Mouse (Mus musculus): ENCODE results near the gene Rrp1b. TPM values are rescaled to one million over a fixed set of nuclear protein-coding genes. Genes with fewer than 3 reads are reported as not detected.
"Not testable (repeated sequence)": the region's sequence is repeated elsewhere in the genome, so short reads cannot be mapped to it uniquely, and the experiment has no call there.

Rrp1b gene
- polyA plus RNA-seq, 1 experiment from 2014 or later: 38.0 TPM

DNA sequence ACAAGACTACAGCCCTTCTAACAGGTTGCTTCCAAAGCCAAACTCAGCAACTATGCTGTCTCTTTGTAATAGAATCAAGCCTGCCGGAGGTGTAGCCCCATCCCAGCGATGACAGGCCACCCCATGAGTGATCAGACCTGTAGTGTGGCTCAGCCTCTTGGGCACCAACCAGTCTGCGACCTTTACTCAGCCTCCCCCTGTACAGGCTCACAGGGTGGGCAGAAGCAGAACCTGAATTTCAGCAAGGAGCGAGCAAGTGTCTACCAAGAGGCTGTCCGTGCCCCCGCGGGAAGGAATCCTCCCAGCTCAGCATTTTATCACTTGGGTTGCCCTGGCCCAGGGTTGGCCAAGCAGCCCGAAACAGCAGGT is 63.7 kb downstream of the Rrp1b start:
- Histone ChIP-seq H3K27ac (no peak overlapping the region), H3K4me1 (replicated peaks; ENCODE audit: insufficient read depth, low read length) (peaks cover 4% of the 10 kb centered on the region; the same call in 1 of the 2 replicates), H3K27me3 (ENCODE audit: insufficient read depth, low read length) (no peaks in the 10 kb centered on the region), H3K4me2 (ENCODE audit: low read length) (peak overlapping the region; percentile 81), H3K9ac (ENCODE audit: low read depth, low read length) (peak overlapping the region; percentile 39; the same call in 1 of the 2 replicates), H3K9me3 (replicated peaks; ENCODE audit: low read length) (no peaks in the 10 kb centered on the region), H3K4me3 (replicated peaks; ENCODE audit: low read depth, low read length) (peak overlapping the region; percentile 33), H3K36me3 (ENCODE audit: insufficient read depth, low read length) (no peaks in the 10 kb centered on the region)
- no peak for DNase-seq (ENCODE audit: low spot score)
- no peak for ATAC-seq (replicated peaks; ENCODE audit: low FRiP score, low read depth)
- 29% methylated on average over 8 of the region's 8 CpGs for WGBS
- no peak for TF ChIP-seq CTCF (IDR thresholded peaks at IDR 0.05; ENCODE audit: low read depth)

- Histone ChIP-seq H3K27me3 (ENCODE audit: insufficient read depth, low read length) (no peaks in the 10 kb centered on the region), H3K9ac (ENCODE audit: low read depth, low read length) (peak overlapping the region; percentile 39; the same call in 1 of the 2 replicates)
These were observed 64.2 kb downstream of the Rrp1b start for GRCm38 (mm10) chr17:32099943-32100586.

GRCm38 (mm10) chr17:32103054-32103453 is 67.2 kb downstream of the Rrp1b start:
- no peak overlapping the region for H3K4me2 ChIP-seq (ENCODE audit: low read length)
- peak; percentile 49 for TF ChIP-seq CTCF (IDR thresholded peaks at IDR 0.05; ENCODE audit: low read depth)
- no peaks in the 10 kb centered on the region for H3K27me3 ChIP-seq (ENCODE audit: insufficient read depth, low read length)
- no peaks in the 10 kb centered on the region for H3K9me3 ChIP-seq (replicated peaks; ENCODE audit: low read length)
- no peak overlapping the region for H3K9ac ChIP-seq (ENCODE audit: low read depth, low read length)
- peaks cover 4% of the 10 kb centered on the region; the same call in 1 of the 2 replicates for H3K4me1 ChIP-seq (replicated peaks; ENCODE audit: insufficient read depth, low read length)
- DNase-seq (ENCODE audit: low spot score) (no peak), ATAC-seq (replicated peaks; ENCODE audit: low FRiP score, low read depth) (no peak)
- 23% methylated on average over 4 of the region's 4 CpGs for whole genome bisulfite sequencing
- no peak overlapping the region for H3K4me3 ChIP-seq (replicated peaks; ENCODE audit: low read depth, low read length)
- H3K27ac ChIP-seq: no peak overlapping the region
- no peaks in the 10 kb centered on the region for H3K36me3 ChIP-seq (ENCODE audit: insufficient read depth, low read length)

More at GRCm38 (mm10) chr17:32099943-32100586, 64.2 kb downstream of the Rrp1b start:
- Histone ChIP-seq H3K4me3 (replicated peaks; ENCODE audit: low read depth, low read length) (peak overlapping the region; percentile 33), H3K9me3 (replicated peaks; ENCODE audit: low read length) (no peaks in the 10 kb centered on the region), H3K4me1 (replicated peaks; ENCODE audit: insufficient read depth, low read length) (peaks cover 4% of the 10 kb centered on the region; the same call in 1 of the 2 replicates), H3K27ac (no peak overlapping the region), H3K4me2 (ENCODE audit: low read length) (peak overlapping the region; percentile 81), H3K36me3 (ENCODE audit: insufficient read depth, low read length) (no peaks in the 10 kb centered on the region)
- whole genome bisulfite sequencing: 2% methylated on average over 44 of the region's 44 CpGs
- TF ChIP-seq CTCF (IDR thresholded peaks at IDR 0.05; ENCODE audit: low read depth): no peak
- ATAC-seq (replicated peaks; ENCODE audit: low FRiP score, low read depth) (peak; percentile 88), DNase-seq (ENCODE audit: low spot score) (peak; percentile 67)

DNA sequence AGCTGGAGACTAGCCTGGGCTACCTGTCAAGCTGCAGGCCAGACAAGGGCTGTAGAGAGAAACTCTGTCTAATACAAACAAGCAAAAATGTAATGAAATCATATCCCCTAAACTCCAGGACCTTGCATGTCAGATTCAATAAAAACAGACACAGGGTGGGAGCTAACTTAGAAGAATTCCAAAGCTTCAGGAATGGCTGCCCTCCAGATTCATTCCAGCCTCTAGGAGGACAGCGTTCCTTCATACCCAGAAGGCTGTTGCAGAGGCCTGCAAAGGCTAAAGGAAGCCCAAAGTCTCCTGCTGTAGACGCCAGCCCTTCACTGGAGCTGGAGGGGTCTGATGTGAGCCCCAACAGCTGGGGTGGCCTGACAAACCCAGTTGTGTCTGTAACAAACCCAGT is 70.5 kb downstream of the Rrp1b start:
- no peak overlapping the region for H3K9ac ChIP-seq (ENCODE audit: low read depth, low read length)
- H3K27ac ChIP-seq: peak overlapping the region; percentile 47; the same call in 1 of the 2 replicates
- no peaks in the 10 kb centered on the region for H3K4me1 ChIP-seq (replicated peaks; ENCODE audit: insufficient read depth, low read length)
- H3K4me2 ChIP-seq (ENCODE audit: low read length): no peak overlapping the region
- no peaks in the 10 kb centered on the region for H3K27me3 ChIP-seq (ENCODE audit: insufficient read depth, low read length)
- 61% methylated on average over 2 of the region's 2 CpGs for WGBS
- H3K36me3 ChIP-seq (ENCODE audit: insufficient read depth, low read length): no peaks in the 10 kb centered on the region
- H3K4me3 ChIP-seq (replicated peaks; ENCODE audit: low read depth, low read length): no peak overlapping the region
- TF ChIP-seq CTCF (IDR thresholded peaks at IDR 0.05; ENCODE audit: low read depth): peak; percentile 31; the same call in 1 of the 2 replicates
- peak; percentile 60 for DNase-seq (ENCODE audit: low spot score)
- ATAC-seq (replicated peaks; ENCODE audit: low FRiP score, low read depth): no peak
- H3K9me3 ChIP-seq (replicated peaks; ENCODE audit: low read length): no peaks in the 10 kb centered on the region

DNA sequence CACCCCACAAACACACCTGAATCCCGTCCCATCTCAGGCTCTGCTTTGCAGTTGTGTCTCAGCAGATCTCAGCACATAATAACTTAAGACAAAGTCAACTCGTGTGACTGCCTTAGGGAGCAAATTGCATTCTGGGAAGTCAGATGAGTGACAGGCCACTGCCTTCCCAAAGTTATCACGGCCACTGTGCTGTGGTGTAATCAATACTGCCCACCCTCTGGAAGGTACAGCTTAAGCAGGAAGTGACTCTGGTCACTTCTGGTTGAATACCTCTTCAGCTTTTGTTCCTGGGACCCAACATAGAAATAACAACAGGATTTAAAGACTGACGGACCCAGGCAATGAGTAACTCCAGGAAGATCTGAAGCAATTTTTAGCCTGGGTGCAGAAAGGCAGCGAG is 72.0 kb downstream of the Rrp1b start:
- Histone ChIP-seq H3K4me1 (replicated peaks; ENCODE audit: insufficient read depth, low read length) (no peaks in the 10 kb centered on the region), H3K27ac (no peak overlapping the region), H3K4me3 (replicated peaks; ENCODE audit: low read depth, low read length) (no peak overlapping the region), H3K9me3 (replicated peaks; ENCODE audit: low read length) (no peaks in the 10 kb centered on the region), H3K36me3 (ENCODE audit: insufficient read depth, low read length) (no peaks in the 10 kb centered on the region), H3K27me3 (ENCODE audit: insufficient read depth, low read length) (no peaks in the 10 kb centered on the region), H3K4me2 (ENCODE audit: low read length) (no peak overlapping the region), H3K9ac (ENCODE audit: low read depth, low read length) (no peak overlapping the region)
- 46% methylated on average over 5 of the region's 5 CpGs for WGBS
- ATAC-seq (replicated peaks; ENCODE audit: low FRiP score, low read depth) (no peak), DNase-seq (ENCODE audit: low spot score) (no peak)
- no peak for TF ChIP-seq CTCF (IDR thresholded peaks at IDR 0.05; ENCODE audit: low read depth)

DNA sequence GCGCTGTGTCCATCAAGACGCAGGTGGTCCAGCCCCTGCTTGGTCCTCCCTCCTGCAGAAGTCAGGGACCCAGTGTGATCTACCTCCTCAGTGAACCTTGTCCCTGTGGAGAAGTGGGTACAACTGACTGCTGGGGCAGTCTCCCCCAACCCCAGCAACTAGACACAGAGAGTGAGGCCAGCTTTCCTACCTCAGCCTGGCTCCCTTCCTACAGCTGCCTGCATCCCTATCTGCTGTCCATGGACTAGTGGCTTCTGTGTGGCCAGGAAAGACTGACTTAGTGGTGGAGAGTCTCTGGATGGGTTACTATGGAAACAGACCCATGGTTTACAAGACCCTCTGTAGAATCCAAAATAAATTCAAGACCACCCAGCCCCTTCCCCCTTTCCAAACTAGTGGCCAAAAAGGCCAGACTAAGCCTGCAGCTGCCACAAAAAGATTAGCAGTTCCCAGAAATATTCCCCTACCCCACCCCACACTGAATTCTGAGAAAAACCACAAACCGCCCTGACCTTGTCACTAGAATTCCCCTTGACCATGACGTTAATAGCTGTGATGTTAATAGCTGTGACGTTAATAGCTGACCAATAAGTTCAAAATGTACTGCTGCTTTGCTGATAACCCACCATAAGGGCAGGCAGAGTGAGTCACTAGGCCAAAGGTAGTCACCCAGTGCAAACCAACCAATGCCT is 72.6 kb downstream of the Rrp1b start:
- not testable (repeated sequence) for H3K9ac ChIP-seq (ENCODE audit: low read depth, low read length); H3K36me3 ChIP-seq (ENCODE audit: insufficient read depth, low read length); H3K4me2 ChIP-seq (ENCODE audit: low read length); H3K4me1 ChIP-seq (replicated peaks; ENCODE audit: insufficient read depth, low read length); H3K4me3 ChIP-seq (replicated peaks; ENCODE audit: low read depth, low read length); H3K9me3 ChIP-seq (replicated peaks; ENCODE audit: low read length); H3K27me3 ChIP-seq (ENCODE audit: insufficient read depth, low read length); ATAC-seq (replicated peaks; ENCODE audit: low FRiP score, low read depth)
- DNase-seq (ENCODE audit: low spot score): peak; percentile 49
- peak overlapping the region; percentile 42; the same call in 1 of the 2 replicates for H3K27ac ChIP-seq
- WGBS: 54% methylated on average over 5 of the region's 5 CpGs

Measured in kidney, postnatal 0 days (tissue).